Mouse (Mus musculus) T-helper 1 cell (primary cell): ENCODE measurements around the gene Itgb3.

ENCODE experiments used
- in situ Hi-C: fragments of 300-600 bp; cut with MboI, MseI; formaldehyde crosslinking; loops from one replicate; pipeline ENCODE4 v1.15.1; 2025; ENCODE audit warnings: high pct_unique_total_duplicates

Itgb3 gene

DNA sequence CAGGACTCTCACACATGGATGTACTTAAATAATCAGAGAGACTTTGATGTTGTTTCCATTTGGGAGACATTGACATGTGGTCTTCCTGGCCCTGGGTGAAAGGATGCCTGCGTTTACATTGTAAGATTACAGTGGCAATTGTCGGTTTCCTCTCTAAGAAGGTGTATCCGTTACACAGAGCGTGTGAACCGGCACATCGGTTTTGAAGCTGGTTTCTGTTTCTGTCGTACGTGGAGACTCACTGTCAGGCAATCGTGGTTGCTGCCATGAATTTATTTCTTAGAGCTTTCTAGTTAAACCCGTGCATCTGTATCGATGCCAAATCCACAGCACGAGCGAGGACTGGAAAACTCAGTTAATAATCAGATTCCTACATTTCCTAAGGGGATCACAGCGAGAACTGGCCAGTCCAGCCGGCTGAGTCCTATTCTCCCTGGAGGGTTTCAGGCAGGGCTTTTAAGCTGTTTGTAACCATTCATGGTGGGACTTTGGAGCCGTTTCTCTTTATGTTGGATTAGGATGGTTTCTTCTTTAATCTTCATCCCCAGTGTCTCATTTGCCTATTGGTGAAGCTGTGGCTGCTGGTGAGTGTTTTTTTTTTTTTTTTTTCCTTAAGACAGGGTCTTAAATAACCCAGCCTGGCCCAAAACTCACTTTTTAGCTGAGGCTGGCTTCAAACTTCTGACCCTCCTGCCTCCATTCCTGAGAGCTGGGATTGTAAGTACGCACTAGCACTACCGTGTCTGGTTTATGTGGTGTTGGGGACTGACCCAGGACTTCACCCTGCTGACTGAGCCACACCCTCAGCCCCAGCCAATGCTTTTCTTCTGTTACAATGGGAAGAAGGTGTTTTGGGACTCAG lies 26.1 kb upstream of the Itgb3 start:
- in situ Hi-C loops, result no loop called here

DNA sequence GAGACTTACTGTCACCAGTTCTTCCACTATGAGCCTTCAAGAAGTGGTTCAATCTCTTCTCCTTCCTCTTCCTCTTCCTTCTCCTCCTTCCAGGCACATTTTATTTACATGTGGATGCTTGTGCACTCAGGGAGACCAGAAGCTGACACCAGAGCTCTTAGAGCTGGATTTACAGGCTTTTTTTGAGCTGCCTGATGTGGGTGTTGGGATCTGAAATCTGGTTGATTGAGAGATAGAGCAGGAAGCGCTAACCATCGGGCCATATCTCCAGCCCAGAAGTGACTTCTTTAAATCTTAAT lies 25.5 kb upstream of the Itgb3 start:
- in situ Hi-C loops, result no loop called here

DNA sequence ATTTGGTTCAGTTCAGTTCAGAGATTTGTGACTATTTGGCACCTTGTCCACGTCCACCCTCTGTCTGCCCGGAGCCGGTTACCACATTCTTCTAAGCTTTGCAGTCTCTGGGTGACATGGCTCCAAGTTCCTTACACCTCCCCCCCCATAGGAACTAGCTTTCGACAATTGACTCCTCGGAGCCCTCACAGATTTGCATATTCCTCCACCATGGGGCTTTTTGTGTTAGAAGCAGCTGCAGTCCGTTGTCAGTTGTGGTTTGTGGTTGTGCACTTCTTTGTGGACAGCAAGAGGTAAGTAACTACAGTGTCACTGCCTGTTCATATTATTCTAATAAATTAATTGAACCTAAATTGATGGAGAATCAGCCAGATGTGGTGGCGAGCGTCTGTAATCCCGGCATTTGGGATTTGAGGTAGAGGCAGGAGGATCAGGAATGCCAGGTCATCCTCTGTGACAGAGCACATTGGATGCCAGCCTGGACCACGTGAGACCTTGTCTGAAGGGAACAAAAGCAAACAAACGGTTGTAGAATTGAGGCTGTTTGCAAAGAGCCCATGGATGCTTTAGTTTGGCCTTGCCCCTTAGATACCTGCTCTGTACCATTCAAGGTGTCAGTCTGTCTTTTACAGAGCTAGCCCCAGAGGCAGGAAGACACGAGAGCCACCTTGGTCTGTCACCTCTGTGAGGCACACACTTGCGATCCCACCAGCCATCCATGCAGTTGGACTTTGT lies 25.0 kb upstream of the Itgb3 start:
- in situ Hi-C loops, result no loop called here

DNA sequence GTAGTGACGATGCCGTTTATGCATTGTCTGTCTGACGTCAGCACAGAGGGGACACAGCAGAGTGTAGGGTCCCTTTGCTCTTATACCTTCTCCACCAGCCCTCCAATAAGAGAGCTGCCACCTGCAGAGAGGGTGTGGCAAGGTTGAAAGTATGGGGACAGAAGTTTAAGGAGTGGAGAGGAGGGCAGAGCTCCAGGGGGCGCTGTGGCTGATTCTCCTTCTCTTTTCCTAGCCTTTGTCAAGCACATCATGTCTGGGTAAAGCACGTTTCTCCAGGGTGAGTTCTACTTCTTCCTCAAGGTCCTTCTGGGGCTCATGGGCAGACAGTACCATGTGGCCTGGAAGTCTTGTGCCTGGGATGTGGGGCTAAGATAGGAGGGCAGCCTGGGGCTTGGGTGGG lies 22.3 kb upstream of the Itgb3 start:
- in situ Hi-C loops, result no loop called here

DNA sequence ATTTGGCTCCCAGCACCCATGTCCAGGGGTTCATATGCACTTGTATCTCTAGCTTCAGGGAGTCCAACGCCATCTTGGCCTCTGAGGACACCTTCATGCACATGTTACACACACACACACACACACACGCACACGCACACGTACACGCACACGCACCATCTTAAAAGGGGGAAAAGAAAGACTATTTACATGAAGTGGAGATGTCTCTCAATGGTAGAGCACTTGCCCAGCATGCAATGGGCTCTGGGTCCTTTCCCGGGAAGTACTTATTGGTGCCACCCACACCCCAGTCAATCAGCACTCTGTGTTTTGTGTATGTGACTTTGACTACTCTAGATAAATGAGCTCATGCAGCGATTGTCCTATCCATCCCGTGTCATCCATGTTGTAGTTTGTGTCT lies 19.9 kb upstream of the Itgb3 start:
- in situ Hi-C loops, result no loop called here

DNA sequence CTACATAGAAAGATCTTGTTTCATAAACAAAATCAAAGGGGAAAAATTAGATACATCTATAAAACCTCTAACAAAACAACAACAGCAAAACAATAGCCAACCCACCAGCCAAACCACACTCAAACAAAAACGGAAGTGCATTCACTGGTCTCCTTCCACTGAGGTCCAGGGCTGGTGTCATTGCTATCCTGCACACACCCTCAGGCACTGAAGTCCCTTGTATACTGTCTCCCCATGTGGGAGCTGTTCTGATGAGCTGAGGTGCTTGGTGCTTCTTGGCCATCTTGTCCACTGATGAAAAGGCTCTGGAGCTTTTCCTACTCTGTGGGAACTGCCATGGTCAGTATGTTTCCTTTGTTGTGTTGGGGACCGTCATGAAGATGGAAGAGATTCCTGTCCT lies 19.3 kb upstream of the Itgb3 start:
- in situ Hi-C loops, result no loop called here

DNA sequence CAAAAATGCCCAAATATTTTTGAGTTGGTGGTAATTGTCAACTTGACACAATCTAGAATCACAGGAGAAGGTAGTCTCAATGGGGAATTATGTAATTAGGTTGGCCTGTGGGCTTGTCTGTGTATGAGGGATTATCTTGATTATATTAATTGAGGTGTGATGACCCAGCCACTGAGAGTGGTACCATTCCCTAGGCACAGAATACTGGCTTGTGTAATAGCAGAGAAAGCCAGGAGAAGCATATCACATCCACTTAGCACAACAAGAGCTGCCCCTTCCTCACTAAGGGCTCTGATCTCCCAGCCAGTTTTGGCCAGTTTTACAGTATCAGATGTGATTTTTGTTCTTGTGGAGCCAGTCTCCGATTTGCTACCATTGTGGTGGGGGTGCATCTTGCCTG lies 18.2 kb upstream of the Itgb3 start:
- in situ Hi-C loops, result no loop called here

DNA sequence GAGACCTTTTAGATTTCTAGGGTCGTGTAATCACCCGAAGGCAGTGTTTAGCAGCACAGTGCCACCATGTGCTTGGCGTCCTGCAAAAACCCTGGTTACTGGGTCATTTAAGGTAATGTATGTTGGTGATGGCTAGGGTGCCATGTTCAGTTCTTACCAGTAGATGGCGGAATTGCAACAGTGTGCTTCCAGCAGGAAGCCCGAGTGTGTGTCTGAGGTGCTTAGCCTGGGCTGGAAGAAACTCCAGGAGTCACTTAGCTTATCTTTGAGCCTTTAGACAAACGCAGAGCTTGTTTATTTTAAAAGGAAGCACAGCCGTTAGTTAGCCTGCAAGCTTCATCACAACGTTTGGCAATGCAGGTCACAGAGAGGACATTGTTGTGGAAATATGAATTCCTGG lies 17.7 kb upstream of the Itgb3 start:
- in situ Hi-C loops, result no loop called here

DNA sequence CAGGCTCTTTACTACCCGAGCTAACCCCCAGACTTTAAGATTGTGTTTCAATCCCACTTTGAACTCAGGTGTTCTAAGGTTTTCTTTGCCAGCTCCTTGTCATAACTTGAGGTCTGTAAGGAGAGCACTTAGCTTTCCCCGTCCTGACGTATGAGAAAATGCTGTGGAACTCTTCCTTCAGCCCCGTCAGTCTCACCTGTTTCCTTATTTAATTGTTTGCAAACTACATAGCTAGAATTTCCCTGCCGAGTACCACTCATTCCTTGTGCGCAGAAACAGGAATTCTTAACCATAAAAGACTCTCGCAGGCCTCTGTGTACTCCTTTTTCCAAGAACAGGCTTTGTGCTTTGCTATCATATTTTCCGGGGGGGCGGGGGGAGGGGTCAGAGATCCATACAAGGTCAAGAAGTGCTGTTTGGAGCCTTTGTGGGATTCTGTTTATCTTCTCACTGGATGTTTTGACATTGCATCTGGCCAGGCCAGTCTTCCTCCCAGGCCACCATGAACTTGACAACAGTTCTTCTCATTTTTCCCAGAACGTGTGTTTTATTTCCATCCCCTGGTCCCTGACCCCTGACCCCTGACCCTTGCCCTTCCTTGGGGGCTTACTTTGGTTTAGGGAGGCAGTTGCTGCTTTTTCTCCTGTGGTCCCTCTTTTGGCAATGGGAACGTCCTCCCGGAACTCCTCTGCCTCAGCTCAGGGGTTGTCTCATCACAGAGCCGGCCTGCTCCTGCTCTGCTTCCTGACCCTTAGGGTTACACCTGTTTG lies 15.5 kb upstream of the Itgb3 start:
- in situ Hi-C loops, result no loop called here

DNA sequence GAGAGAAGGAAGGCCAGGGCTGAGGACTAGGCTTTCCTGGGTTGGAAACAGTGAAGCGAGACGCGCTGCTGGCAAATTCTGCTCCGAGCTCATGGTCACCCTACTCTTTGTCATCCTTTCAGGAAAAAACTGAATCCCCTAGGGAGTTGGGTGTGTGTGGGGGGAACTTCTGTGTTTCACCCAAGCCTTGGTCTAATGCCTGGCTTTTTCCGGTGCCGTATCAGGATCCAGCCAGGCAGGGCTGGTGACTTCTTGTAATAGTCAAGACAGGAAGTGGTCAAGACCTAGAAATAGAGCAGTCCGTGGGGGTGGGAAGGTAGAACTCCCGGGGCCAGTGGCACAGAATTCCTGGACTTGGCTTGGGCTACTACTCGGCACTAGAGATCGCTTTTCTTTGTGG lies 11.4 kb upstream of the Itgb3 start:
- in situ Hi-C loops, result no loop called here

DNA sequence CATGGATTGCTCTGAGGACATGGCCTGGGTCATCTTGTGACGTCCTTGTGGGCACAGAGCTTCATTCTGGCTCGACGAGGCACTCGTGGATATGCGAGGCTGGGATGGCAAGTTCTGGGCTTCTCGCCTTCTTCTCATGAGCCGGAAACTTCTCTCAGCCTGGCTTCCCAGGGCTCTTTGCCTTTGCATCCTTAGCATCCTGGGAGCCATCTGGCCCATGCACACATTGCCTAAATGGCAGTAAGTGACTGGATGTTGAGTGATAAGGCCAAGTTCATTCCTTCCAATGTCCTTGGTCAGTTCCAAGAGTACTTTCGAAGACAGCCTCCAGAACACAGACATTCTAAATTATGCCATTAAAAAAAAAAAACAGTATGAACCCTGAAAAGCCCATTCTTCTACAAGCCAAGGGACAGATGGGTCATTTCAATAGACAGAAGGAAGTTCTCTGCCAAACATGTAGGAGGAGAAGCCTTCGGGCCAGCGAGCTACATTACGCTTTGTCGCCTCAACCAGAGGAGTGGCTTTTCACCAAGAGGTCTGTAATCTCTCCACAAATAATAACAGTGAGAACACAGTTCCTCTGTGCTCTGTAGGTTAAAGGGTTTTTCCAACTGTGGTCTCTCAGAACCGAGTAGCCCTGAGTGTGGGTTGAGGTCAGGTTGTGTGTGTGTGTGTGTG lies 8.4 kb upstream of the Itgb3 start:
- in situ Hi-C loops, result no loop called here

DNA sequence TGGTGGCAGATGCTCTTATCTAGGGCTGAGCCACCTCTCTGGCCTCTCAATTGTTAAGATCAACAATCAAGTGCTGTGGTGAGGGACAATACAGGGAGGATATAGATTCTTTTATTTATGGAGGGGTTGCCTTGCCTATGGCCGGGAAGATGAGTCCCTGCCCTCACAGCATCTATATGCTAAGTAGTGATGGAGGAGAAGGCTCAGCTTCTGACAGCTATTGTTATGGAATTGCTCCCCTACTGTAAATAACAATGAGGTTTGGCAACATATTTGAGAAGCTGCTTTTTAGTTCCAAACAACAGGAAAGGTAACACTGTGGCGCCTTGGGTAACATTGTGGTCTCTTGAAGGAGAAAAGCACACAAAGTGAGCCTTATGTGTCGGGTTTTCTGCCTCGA lies 7.1 kb upstream of the Itgb3 start:
- in situ Hi-C loops, result no loop called here

DNA sequence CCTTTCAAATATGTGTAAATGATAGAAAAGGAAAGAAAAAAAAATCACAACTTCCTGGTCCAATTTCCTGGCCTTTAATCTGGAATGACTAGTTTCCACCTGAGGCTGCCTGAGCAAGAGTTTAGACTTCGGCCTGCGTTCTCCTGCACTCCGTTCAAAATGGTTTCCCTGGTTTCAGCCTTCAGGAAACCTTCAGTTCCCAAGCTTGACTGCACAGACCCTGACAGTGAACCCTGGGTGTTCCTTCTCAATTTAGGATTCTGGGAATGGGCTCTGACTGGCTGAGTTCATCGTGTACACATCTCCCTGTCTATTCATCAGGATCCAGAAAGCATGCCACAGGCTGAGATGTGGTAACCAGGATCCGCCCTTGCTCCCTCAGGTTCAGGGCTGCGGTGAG lies 3.6 kb upstream of the Itgb3 start:
- in situ Hi-C loops, result no loop called here

DNA sequence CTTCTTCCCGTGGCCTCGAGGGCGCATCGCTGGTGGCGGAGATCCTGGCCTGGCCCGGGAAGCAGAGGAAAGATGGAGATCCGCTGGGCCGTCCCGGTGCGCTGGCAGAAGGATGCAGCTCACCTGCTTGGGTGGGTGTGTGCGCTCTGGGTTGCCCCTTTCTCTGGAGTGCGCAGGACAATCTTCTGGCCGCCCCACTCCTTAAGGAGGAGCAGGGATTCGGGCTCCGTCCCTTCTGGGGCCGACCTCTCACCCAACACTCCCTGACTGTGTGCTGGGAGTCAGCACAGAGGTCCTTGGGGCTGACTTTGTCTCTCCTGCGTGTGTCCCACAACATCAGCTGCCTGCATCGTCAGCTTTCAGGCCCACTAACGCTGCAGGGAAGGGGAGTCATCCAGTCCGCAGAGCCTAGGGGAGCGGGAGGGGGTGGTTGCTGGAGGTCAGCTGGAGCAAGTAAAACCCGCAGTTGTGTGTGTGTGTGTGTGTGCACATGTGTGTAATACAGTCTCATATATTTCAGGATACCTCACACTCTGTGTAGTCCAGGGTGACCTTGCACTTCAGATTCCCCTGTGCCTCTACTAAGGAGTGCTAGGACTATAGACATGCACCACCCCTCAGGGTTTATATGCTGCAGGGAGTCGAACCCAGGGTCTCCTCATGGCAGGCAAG lies 585 bp downstream of the Itgb3 start:
- in situ Hi-C loops, result no loop called here

DNA sequence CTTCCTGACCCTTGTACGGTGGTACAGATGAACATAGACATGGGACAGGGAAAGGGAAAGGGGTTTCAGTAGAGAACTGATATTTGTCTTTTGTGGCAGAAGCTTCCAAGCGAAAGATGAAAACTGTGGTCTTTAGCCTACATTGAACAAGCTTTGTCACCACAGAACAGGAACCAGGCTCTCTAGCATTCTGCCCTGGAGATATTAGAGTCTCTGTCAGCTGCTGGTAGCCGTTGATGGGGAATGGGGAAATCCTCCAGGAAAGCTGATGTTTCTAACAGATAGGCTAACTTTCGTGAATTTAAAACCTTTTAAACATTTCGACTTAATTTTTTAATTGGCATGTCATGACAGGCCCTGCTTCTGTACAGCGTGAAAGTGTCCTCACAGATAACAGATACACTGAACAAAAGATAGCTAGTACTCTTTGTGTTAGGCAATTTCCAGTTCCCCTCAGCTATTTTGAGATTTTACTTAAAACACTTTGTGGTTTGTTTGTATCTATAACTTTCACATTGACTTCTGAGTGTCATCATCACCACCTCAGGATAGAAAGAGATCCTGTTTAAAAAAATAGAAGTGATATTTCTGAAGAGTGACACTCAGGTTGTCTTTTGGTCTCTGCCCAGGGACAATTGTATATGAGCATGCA lies 1.4 kb downstream of the Itgb3 start:
- in situ Hi-C loops, result no loop called here

DNA sequence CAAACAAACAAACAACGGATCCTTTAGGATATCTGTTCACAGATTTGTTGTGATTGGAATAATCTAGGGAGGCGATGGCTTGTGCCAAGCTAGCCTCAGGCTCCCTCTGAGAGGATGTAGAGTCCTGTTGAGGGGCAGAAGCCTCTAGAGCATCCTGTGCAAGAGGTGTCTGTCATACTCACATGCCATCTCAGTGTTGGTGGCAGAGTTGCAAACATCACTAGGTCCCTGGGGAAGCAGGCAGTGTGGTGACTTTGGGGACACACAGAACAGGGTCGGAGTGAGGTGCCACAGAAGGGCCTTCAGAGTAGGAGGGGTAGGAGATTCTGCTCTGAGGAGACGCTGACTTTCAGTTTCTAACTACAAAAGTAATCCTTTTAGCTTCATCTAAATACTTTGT lies 1.9 kb downstream of the Itgb3 start:
- in situ Hi-C loops, result no loop called here

DNA sequence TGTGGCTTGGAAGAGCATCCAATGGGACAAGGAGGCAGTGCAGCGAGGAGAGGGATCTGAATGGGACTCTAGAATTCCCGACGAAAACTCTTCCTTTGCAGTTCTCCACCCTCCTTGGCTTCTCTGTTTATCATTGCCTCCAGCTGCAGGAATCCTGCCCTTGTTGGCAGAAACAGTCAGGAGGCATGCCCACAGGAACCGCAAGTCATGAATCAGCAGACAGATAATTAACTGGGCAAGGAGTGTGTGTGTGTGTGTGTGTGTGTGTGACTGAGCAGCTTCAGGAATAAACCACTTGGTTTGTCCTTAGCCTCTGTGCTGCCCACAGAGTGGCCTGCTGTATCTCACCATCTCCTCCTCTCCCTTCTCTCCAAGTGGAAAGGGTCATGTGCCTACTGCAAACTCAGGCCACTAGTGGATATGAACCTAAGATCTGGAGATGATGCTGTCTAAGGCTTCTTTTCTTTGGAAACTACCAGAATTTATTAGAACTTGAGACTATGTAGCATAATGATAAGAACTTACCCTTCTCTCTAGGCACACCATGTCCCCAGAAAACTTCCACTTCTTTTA lies 3.9 kb downstream of the Itgb3 start:
- in situ Hi-C loops, result no loop called here

DNA sequence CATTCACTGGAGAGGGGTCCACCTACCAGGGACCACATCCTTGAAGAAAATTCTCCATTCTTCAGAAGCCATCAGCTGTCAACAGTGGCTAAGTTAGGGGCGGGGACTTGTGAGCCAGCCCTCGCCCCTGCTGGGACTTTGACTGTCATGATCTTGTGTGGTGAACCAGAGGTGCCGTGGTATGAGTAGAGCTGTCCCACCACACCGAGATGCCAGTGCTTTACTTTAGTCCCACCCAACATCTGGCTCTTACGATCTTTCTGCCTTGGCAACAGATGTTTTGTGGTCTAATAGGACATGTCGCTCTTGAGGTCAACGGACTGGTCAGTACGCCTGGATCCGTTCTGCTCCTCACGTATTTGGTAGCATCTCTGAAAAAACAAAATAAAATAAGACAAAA lies 5.8 kb downstream of the Itgb3 start:
- in situ Hi-C loops, result no loop called here

DNA sequence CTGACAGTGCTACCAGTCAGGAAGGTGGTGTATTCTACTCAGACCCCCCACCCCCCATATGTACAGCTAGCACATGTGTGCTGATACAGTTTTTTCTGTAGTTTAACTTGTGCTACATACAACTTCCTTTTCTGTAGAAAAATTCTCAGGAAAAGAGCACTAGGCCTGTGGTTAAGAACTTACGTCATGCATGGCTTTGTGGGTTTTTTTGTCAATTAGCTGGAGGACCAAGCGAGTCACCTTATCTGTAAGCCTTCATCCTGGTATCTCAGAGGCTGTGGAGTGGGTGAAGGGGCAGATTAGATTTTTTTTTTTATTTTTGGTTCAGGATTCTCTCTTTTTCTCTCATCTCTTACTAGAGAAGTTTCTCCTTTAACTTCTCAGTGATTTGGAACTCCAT lies 6.3 kb downstream of the Itgb3 start:
- in situ Hi-C loops, result no loop called here

DNA sequence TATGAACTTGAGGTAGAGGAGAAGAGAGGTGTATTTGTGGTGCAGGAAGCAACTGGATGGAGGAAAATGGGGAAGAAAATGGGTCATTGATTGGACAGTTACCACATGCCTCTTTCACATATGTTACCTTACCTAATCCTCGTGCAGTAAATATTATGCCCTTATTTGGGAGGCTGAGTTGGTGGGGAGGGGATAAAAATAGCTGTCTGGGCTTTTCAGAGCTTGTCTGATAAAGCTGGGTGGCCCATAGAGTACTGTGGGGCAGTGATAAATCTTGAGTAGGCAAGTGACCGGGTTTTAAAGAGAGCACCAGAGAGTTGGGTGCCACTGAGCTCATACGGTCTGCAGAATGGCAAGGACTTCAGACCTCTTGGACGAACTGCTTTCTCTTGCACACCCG lies 8.4 kb downstream of the Itgb3 start:
- in situ Hi-C loops, result no loop called here

DNA sequence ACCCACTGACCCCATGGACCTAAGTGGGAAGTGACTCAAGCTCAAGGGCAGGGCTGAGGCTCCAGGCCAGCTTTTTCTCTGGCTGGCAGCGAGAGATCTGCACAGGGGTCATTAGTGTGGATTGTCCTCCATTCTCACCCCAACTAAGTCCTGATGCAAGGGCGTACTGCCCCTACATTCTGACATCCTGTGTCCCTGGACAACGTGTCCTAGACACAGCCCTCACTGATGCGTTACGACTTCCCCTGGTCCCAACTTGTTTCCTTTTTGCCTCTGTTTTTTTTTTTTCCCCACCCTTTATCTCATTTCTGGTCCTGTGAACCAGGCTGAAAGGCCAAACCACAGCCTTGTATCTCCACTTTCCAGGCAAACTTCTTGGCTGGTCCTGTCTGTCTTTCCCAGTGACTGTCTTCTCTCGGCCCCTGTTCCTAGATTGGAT lies 10.9 kb downstream of the Itgb3 start:
- in situ Hi-C loops, result no loop called here
